Mouse (Mus musculus) heart, embryonic 14.5 days (tissue): ENCODE data around the gene Mtor. TPM values are rescaled to one million over a fixed set of nuclear protein-coding genes. Genes with fewer than 3 reads are reported as not detected.
A peak's percentile ranks its signal among the peaks of the same experiment; 100 is the strongest.

Experiments
- ATAC-seq: fragments of 200-750 bp; cut with Nextera tagmentation; 2 replicates; pipeline ENCODE4 v1.8.0; 2017; ENCODE audit warnings: low read depth, moderate TSS enrichment; ENCODE audit not compliant: insufficient number of reproducible peaks, insufficient read depth, low FRiP score
- H3K27ac ChIP-seq, 2 experiments: fragments of 200-500 bp in 1 of 2; fragments of 300-500 bp in 1 of 2; sonication (generic) in 1 of 2; replicated peaks in 1 of 2; 2 replicates each; pipeline ENCODE4 v1.5.1; 2012 to 2014; ENCODE audit warnings: low read depth in 2 of 2, low read length in 2 of 2, control low read depth in 1 of 2, mild to moderate bottlenecking in 1 of 2, mixed read lengths in 1 of 2; ENCODE audit not compliant: control insufficient read depth in 1 of 2, insufficient read depth in 1 of 2
- H3K27me3 ChIP-seq: fragments of 300-500 bp; sonication (generic); 2 replicates; pipeline ENCODE4 v1.6.1; 2014; ENCODE audit warnings: mild to moderate bottlenecking, low read length, control low read depth; ENCODE audit not compliant: control insufficient read depth, insufficient read depth
- H3K36me3 ChIP-seq: fragments of 300-500 bp; sonication (generic); 2 replicates; pipeline ENCODE4 v1.6.1; 2014; ENCODE audit warnings: mild to moderate bottlenecking, control low read depth, low read length, mixed read lengths; ENCODE audit not compliant: control insufficient read depth, insufficient read depth
- H3K4me1 ChIP-seq, 2 experiments: fragments of 200-500 bp in 1 of 2; fragments of 300-500 bp in 1 of 2; sonication (generic) in 1 of 2; 2 replicates each; pipeline ENCODE4 v1.6.1; 2012 to 2014; ENCODE audit warnings: low read length in 2 of 2, control low read depth in 1 of 2, mixed read lengths in 1 of 2; ENCODE audit not compliant: control insufficient read depth in 2 of 2, insufficient read depth in 2 of 2
- H3K4me2 ChIP-seq: fragments of 300-500 bp; sonication (generic); 2 replicates; pipeline ENCODE4 v1.6.1; 2014; ENCODE audit warnings: mild to moderate bottlenecking, low read length
- H3K4me3 ChIP-seq, 2 experiments: fragments of 200-500 bp in 1 of 2; fragments of 300-500 bp in 1 of 2; sonication (generic) in 1 of 2; 2 replicates each; pipeline ENCODE4 v1.5.1; 2012 to 2014; ENCODE audit warnings: low read length in 2 of 2, mild to moderate bottlenecking in 2 of 2, control low read depth in 1 of 2, low read depth in 1 of 2, moderate library complexity in 1 of 2; ENCODE audit not compliant: control insufficient read depth in 1 of 2, insufficient read depth in 1 of 2
- H3K9ac ChIP-seq: fragments of 300-500 bp; sonication (generic); 2 replicates; pipeline ENCODE4 v1.6.1; 2014; ENCODE audit warnings: mild to moderate bottlenecking, low read length
- H3K9me3 ChIP-seq: fragments of 300-500 bp; sonication (generic); 2 replicates; pipeline ENCODE4 v1.6.1; 2016; ENCODE audit warnings: low read length, control low read depth; ENCODE audit not compliant: control insufficient read depth
- WGBS: fragments of 180-500 bp; shearing (Covaris S2); extraction: QIAGEN DNeasy Blood & Tissue Kit; methylation state at CpG from one replicate; pipeline ENCODE4 v1.1.7; 2014; 5-methylcytosine and 5-hydroxymethylcytosine counted together
- polyA plus RNA-seq: library from polyadenylated mRNA; unstranded; fragments of >200 nt; fragmentation: Nextera tagmentation; extraction: Ambion mirVana; gene quantifications from 2 replicates; pipeline ENCODE4 v1.2.1, GENCODE M21; 2014

The Mtor gene
- polyA plus RNA-seq, 1 experiment from 2014 or later = 18.4 TPM

DNA sequence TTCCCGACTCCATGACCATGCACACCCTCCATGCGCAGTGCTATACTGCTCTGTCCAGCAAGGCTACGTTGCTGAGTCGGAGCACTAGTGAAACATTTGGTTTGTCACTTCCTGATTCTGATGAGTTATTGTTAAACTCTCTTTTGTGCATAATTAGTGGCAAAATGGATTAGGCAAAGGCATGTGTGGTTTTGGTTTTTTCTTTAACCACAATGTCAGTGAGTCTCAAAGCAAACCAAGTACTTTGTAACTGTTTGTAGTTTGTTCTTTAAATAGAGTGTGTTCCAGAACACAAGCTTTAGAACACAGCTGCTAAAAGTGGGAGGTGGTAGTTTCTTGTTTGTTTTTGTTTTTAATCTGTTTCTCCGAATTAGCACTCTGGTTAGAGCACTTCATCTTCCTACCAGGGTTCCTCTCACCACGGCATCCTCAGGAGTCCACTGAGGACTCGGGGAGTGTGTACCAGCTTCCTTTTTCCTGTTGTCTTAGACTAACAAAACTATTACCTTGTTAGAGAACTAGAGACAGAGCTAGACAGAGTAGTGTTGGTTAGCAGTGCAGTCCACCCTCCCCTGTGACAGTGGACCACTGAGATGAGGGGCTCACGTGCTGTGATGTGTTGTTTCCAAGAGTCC is 61.2 kb downstream of the Mtor start:
- ATAC-seq = no peak
- Histone ChIP-seq H3K4me2 (no peak overlapping the region), H3K4me1 (no peaks in the 10 kb centered on the region), H3K36me3 (peaks cover 59% of the 10 kb centered on the region), H3K9me3 (no peaks in the 10 kb centered on the region), H3K27me3 (no peaks in the 10 kb centered on the region), H3K9ac (no peak overlapping the region), H3K4me3 (no peak overlapping the region), H3K27ac (no peak overlapping the region)
- WGBS = 82% methylated on average over 8 of the region's 8 CpGs

DNA sequence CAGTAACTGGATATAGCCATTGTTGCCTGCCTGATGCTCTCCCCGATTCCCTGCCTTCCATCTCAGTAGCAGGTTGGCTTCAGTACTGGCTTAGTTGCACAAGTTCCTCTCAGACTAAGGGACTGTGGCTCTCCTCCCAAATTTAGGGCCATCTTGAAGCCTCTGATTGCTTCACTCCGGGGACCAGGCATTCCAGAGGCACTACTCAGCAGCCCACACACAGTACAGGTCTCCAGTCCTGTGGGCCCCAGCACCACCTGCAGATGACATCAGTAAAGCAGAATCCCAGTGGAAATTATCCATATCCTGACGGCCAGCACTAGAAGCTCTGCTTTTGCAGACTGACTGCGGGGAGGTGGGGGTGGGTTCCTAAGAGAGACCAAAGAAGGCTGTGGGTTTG is 62.3 kb downstream of the Mtor start:
- Histone ChIP-seq H3K4me1 (no peaks in the 10 kb centered on the region), H3K9ac (no peak overlapping the region), H3K27ac (no peak overlapping the region), H3K4me3 (no peak overlapping the region), H3K27me3 (no peaks in the 10 kb centered on the region), H3K36me3 (peaks cover 64% of the 10 kb centered on the region), H3K9me3 (no peaks in the 10 kb centered on the region), H3K4me2 (no peak overlapping the region)
- ATAC-seq = no peak
- 71% methylated on average over 4 of the region's 4 CpGs for WGBS

DNA sequence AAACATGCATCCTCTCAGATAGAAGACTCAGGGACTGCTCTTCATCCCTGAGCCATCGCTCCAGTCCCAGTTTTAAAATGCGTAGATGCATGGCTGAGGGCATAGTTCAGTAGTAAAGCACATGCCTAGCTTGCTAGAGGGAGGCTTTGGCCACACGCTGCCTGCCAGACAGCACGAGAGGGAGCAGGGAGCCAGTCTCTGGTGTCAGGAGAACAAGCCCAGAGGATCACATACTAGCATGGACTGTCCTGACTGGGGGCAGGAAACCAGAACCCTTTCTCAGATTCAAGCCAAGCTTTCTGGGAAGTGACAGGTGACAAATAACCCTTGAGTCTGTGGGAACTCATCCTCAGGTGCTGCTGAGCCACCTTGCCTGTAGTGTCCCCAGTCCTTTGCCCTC is 62.9 kb downstream of the Mtor start:
- no peak for ATAC-seq
- no peaks in the 10 kb centered on the region for H3K27me3 ChIP-seq
- WGBS = 92% methylated on average over 4 of the region's 4 CpGs
- no peak overlapping the region for H3K4me3 ChIP-seq
- peaks cover 63% of the 10 kb centered on the region for H3K36me3 ChIP-seq
- H3K9me3 ChIP-seq = no peaks in the 10 kb centered on the region
- H3K4me1 ChIP-seq = no peaks in the 10 kb centered on the region
- no peak overlapping the region for H3K27ac ChIP-seq
- no peak overlapping the region for H3K9ac ChIP-seq
- H3K4me2 ChIP-seq = no peak overlapping the region

DNA sequence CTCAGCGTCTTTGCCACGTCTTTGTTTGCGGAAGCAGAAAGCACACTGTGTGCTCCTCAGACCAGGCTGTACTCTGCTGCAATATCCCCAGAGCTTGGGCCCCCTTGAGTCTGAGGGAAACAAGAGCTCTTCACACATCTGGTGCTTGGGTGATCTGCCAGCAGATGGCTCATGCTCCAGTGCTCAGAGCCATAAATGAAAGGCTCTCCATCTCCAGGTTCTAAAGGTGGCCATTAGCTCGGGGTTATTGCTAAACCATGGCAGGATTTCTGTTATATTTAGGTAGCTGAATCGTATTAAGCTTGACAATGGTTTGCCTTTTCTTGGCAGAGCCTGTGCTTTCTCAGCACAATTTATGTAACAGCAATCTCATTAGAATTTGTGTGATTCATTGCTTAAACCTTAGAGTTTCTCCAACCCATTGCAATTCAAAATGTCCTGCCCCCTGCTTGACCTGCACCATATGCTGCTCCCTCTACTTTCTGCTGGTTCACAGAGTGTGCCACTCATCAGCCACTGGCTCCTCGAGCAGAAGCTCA is 64.7 kb downstream of the Mtor start:
- Histone ChIP-seq H3K9me3 (no peaks in the 10 kb centered on the region), H3K4me1 (no peaks in the 10 kb centered on the region), H3K36me3 (peaks cover 75% of the 10 kb centered on the region), H3K4me2 (no peak overlapping the region), H3K4me3 (no peak overlapping the region), H3K9ac (no peak overlapping the region), H3K27me3 (no peaks in the 10 kb centered on the region), H3K27ac (no peak overlapping the region)
- 80% methylated on average over 6 of the region's 6 CpGs for WGBS
- no peak for ATAC-seq

DNA sequence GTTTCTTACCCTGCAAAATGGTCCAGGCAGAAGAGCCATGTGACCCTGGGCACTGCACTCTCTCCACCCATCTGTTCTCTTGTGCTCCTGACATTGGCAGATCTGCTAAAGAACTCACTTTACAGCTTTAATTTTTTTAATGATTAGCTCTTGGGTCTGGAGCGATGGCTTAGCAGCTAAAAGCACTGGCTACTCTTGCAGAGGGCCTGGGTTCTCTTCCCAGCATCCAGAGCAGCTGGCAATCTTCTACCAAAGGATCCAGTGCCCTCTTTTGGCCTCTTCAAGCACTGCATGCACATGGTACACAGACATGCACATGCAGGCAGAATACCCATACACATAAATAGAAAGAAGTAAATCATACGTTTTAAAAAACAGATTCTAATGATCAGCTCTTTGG is 66.9 kb downstream of the Mtor start:
- Histone ChIP-seq H3K4me2 (no peak overlapping the region), H3K9me3 (no peaks in the 10 kb centered on the region), H3K4me1 (no peaks in the 10 kb centered on the region; a peak in 1 of 4 replicates), H3K4me3 (no peak overlapping the region), H3K36me3 (peaks cover 77% of the 10 kb centered on the region), H3K9ac (no peak overlapping the region), H3K27ac (no peak overlapping the region), H3K27me3 (no peaks in the 10 kb centered on the region)
- ATAC-seq = no peak
- 85% methylated on average over 2 of the region's 2 CpGs for WGBS

DNA sequence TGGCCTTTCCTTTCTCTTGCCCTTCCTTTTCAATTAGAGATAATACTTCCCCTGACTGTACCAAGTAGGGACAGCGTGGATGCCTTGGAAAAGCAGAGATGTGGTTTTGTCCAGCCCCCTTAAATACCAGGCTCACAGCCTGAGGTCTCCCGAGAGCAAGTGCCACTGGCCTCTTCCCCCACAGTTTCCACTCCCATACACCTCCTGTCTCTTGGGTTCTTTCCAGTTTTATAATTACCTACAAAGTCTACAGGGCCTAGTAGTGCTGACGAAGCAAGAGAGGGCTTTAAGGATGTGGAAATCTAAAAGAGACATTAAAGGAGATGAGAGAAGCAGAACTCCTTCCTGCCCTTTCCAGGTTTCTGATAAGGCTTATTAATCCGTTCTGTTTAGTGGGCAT is 69.4 kb downstream of the Mtor start:
- no peak overlapping the region for H3K4me3 ChIP-seq
- H3K36me3 ChIP-seq = peaks cover 80% of the 10 kb centered on the region
- H3K27me3 ChIP-seq = no peaks in the 10 kb centered on the region
- no peak overlapping the region for H3K4me2 ChIP-seq
- no peak for ATAC-seq
- no peaks in the 10 kb centered on the region for H3K9me3 ChIP-seq
- peak overlapping the region; percentile 5 to 24; a peak in 3 of 4 replicates for H3K27ac ChIP-seq
- H3K9ac ChIP-seq = no peak overlapping the region
- WGBS = 34% methylated on average over 4 of the region's 4 CpGs
- no peaks in the 10 kb centered on the region; a peak in 1 of 4 replicates for H3K4me1 ChIP-seq

- ATAC-seq = no peak
- Histone ChIP-seq H3K27me3 (no peaks in the 10 kb centered on the region), H3K27ac (peak overlapping the region; percentile 5 to 24; a peak in 2 of 4 replicates), H3K4me3 (no peak overlapping the region), H3K4me2 (no peak overlapping the region), H3K4me1 (no peaks in the 10 kb centered on the region; a peak in 1 of 4 replicates), H3K9me3 (no peaks in the 10 kb centered on the region), H3K36me3 (peaks cover 80% of the 10 kb centered on the region), H3K9ac (no peak overlapping the region)
- 56% methylated on average over 5 of the region's 5 CpGs for WGBS
Measured at GRCm38 (mm10) chr4:148518235-148518795, 69.9 kb downstream of the Mtor start.
